Mouse (Mus musculus) ES-Bruce4 (cell line): ENCODE results near the gene Dbr1. TPM values are rescaled to one million over a fixed set of nuclear protein-coding genes. Genes with fewer than 3 reads are reported as not detected.

Experiments used
- H3K27ac ChIP-seq: 2 replicates; pipeline ENCODE4 v1.5.1; 2012; ENCODE audit warnings: low read length, inconsistent platforms; ENCODE audit not compliant: insufficient read depth
- H3K27me3 ChIP-seq: 2 replicates; pipeline ENCODE4 v1.6.1; 2012; ENCODE audit warnings: mild to moderate bottlenecking, low read length, inconsistent platforms; ENCODE audit not compliant: control insufficient read depth, poor library complexity, insufficient read depth, severe bottlenecking
- H3K36me3 ChIP-seq: 2 replicates; pipeline ENCODE4 v1.6.1; 2012; ENCODE audit warnings: inconsistent platforms, mild to moderate bottlenecking, low read length, moderate library complexity; ENCODE audit not compliant: control insufficient read depth, poor library complexity, insufficient read depth, severe bottlenecking
- H3K4me1 ChIP-seq: one replicate; pipeline ENCODE4 v1.8.1; 2011; ENCODE audit warnings: low read length; ENCODE audit not compliant: control insufficient read depth, insufficient read depth
- H3K4me3 ChIP-seq: 2 replicates; pipeline ENCODE4 v1.5.1; 2011; ENCODE audit warnings: low read depth, mild to moderate bottlenecking, low read length
- H3K9ac ChIP-seq: 2 replicates; pipeline ENCODE4 v1.6.1; 2012; ENCODE audit warnings: low read depth, mild to moderate bottlenecking, inconsistent platforms; ENCODE audit not compliant: poor library complexity, severe bottlenecking
- H3K9me3 ChIP-seq: replicated peaks from 2 replicates; pipeline ENCODE4 v1.6.1; 2012; ENCODE audit warnings: mild to moderate bottlenecking, low read length, inconsistent platforms; ENCODE audit not compliant: control insufficient read depth, poor library complexity, insufficient read depth, severe bottlenecking
- CTCF ChIP-seq: IDR thresholded peaks from one replicate; pipeline ENCODE4 v1.8.1; 2011; ENCODE audit warnings: low read depth, low read length
- EP300 ChIP-seq: IDR thresholded peaks from 2 replicates; pipeline ENCODE4 v1.6.1; 2011; ENCODE audit warnings: low read depth, low read length; ENCODE audit not compliant: insufficient read depth
- POLR2A ChIP-seq: IDR thresholded peaks from one replicate; pipeline ENCODE4 v1.8.1; 2011; ENCODE audit warnings: low read length; ENCODE audit not compliant: insufficient read depth
- polyA plus RNA-seq: library from polyadenylated mRNA; stranded (reverse); fragments of >200 nt; gene quantifications from 2 replicates; pipeline ENCODE4 v1.2.4, GENCODE M21; 2011; ENCODE audit warnings: low read depth; ENCODE audit not compliant: missing spikeins, insufficient read depth, insufficient read length

Gene Dbr1
- polyA plus RNA-seq, 1 experiment: 32.9 TPM

- no peaks in the 10 kb centered on the region for H3K27me3 ChIP-seq
- no peaks in the 10 kb centered on the region for H3K4me1 ChIP-seq
- H3K36me3 ChIP-seq: no peaks in the 10 kb centered on the region
- H3K27ac ChIP-seq: no peak overlapping the region
- TF ChIP-seq EP300 (no peak), POLR2A (no peak), CTCF (no peak)
- H3K4me3 ChIP-seq: no peak overlapping the region
- H3K9me3 ChIP-seq: no peaks in the 10 kb centered on the region
- no peak overlapping the region for H3K9ac ChIP-seq
Measured at GRCm38 (mm10) chr9:99632264-99632663, 56.7 kb downstream of the Dbr1 start.

Other genes with a start within 250 kb of the Dbr1 start
- gene Esyt3, start 217.2 kb upstream of the Dbr1 start, polyA plus RNA-seq: 4.9 and 5.8 TPM in 2 replicates
- gene Mras, start 138.4 kb upstream of the Dbr1 start, polyA plus RNA-seq: 6.0 and 7.9 TPM in 2 replicates
- gene Nme9, start 124.3 kb upstream of the Dbr1 start, polyA plus RNA-seq: not detected in 2 replicates
- gene Armc8, start 6.9 kb upstream of the Dbr1 start, polyA plus RNA-seq: 43.8 and 48.2 TPM in 2 replicates
- gene A4gnt, start 36.7 kb downstream of the Dbr1 start, polyA plus RNA-seq: not detected in 2 replicates
- 13.5 and 14.8 TPM in 2 replicates for gene Dzip1l, start 53.7 kb downstream of the Dbr1 start, polyA plus RNA-seq
- not detected in 2 replicates for gene Cldn18, start 141.5 kb downstream of the Dbr1 start, polyA plus RNA-seq